Mouse (Mus musculus) lung, postnatal 0 days (tissue): ENCODE measurements around the gene Ethe1. TPM values are rescaled to one million over a fixed set of nuclear protein-coding genes. Genes with fewer than 3 reads are reported as not detected.
A peak's percentile ranks its signal among the peaks of the same experiment; 100 is the strongest.

ENCODE experiments used
- ATAC-seq: fragments of 200-750 bp; cut with Nextera tagmentation; 2 replicates; pipeline ENCODE4 v1.8.0; 2017; ENCODE audit warnings: moderate library complexity
- DNase-seq: peaks from one replicate; pipeline ENCODE4 v3.0.0-alpha.2; 2016; ENCODE audit warnings: low spot score
- H3K27ac ChIP-seq: fragments of 300-500 bp; sonication (generic); 2 replicates; pipeline ENCODE4 v1.5.1; 2014; ENCODE audit warnings: antibody characterized with exemption, mild to moderate bottlenecking, low read length, mixed read lengths
- H3K27me3 ChIP-seq: fragments of 300-500 bp; sonication (generic); replicated peaks from 2 replicates; pipeline ENCODE4 v1.6.1; 2014; ENCODE audit warnings: low read length, mixed read lengths; ENCODE audit not compliant: insufficient read depth
- H3K36me3 ChIP-seq: fragments of 300-500 bp; sonication (generic); 2 replicates; pipeline ENCODE4 v1.6.1; 2014; ENCODE audit warnings: low read length, mixed read lengths; ENCODE audit not compliant: insufficient read depth
- H3K4me1 ChIP-seq: fragments of 300-500 bp; sonication (generic); 2 replicates; pipeline ENCODE4 v1.6.1; 2014; ENCODE audit warnings: antibody characterized with exemption, low read depth, low read length, mixed read lengths; ENCODE audit not compliant: insufficient read depth
- H3K4me2 ChIP-seq: fragments of 300-500 bp; sonication (generic); replicated peaks from 2 replicates; pipeline ENCODE4 v1.6.1; 2014; ENCODE audit warnings: low read depth, mild to moderate bottlenecking, low read length, moderate library complexity, mixed read lengths
- H3K4me3 ChIP-seq: fragments of 300-500 bp; sonication (generic); 2 replicates; pipeline ENCODE4 v1.5.1; 2014; ENCODE audit warnings: low read depth, low read length
- H3K9ac ChIP-seq: fragments of 300-500 bp; sonication (generic); replicated peaks from 2 replicates; pipeline ENCODE4 v1.6.1; 2014; ENCODE audit warnings: low read depth, mild to moderate bottlenecking
- H3K9me3 ChIP-seq: fragments of 300-500 bp; sonication (generic); 2 replicates; pipeline ENCODE4 v1.6.1; 2016; ENCODE audit warnings: low read length, mixed read lengths
- CTCF ChIP-seq: IDR thresholded peaks from 2 replicates; pipeline ENCODE4 v1.5.1; 2016; ENCODE audit warnings: antibody characterized with exemption, mild to moderate bottlenecking
- EP300 ChIP-seq: IDR thresholded peaks from 2 replicates; pipeline ENCODE4 v1.6.1; 2016; ENCODE audit warnings: antibody characterized with exemption, mild to moderate bottlenecking, control low read depth
- WGBS: fragments of 180-500 bp; shearing (Covaris S2); extraction: QIAGEN DNeasy Blood & Tissue Kit; methylation state at CpG from one replicate; pipeline ENCODE4 v1.1.7; 2014; 5-methylcytosine and 5-hydroxymethylcytosine counted together
- polyA plus RNA-seq: library from polyadenylated mRNA; unstranded; fragments of >200 nt; fragmentation: Nextera tagmentation; extraction: Ambion mirVana; gene quantifications from 2 replicates; pipeline ENCODE4 v1.2.1, GENCODE M21; 2015

The Ethe1 gene
- polyA plus RNA-seq = 13.4 and 14.5 TPM in 2 replicates

DNA sequence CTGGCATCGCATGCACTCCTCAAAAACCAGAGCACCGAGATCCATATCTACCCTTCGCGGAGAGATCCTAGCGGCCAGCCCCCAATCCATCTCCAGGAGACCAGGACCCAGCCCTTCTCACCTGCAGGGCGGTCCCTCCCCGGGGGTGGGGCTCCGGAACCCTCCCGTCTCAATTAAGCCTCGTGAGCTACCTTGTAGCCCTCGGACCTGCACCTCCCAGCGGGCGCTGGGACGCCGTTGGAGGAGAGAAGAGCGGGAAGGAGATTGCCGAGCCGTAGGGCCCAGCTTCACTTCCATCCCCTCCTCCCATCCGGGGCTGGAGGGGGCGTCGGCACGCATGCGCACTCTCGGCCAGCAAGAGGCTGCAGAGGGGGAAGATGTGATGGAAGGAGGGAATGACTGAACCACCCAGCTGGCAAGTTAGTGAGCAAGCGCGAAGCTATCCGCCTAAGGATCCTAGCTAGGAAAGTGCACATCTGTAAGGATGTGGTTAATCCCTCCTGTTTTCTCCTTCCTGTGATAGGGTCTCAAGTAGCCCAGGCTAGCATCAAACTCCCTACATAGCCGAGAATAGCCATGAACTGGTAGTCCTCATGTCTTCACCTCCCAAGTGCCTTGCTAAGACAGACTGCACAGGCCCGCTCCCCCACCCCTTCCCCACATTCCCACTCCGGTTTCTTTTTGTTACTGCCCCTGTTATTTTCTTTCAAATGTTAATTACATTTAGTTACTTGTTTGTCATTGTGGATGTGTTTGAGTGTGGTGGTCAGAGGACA, at the start of gene Ethe1, which contains the start of gene Zfp575:
Gene Ethe1 (plus strand): TSS at position 214 of the 776 bp plus-strand sequence.
Gene Zfp575 (minus strand): TSS at position 312 of the 776 bp plus-strand sequence.
- TF ChIP-seq CTCF = no peak
- ATAC-seq = peak; percentile 52
- H3K4me3 ChIP-seq = peak within 1 kb of the TSS; percentile 27
- no peaks in the 10 kb centered on the region for H3K4me1 ChIP-seq
- DNase-seq = peak; percentile 46
- no peaks in the 10 kb centered on the region for H3K9me3 ChIP-seq
- 9% methylated on average over 24 of the region's 30 CpGs for WGBS
- no peaks in the 10 kb centered on the region for H3K36me3 ChIP-seq
- 0 out of 2 replicates have a peak, but pooled peaks cover 9% of the 10 kb centered on the region for H3K27me3 ChIP-seq
- 0 out of 2 replicates have a peak within 1 kb of the TSS, but pooled peaks have one; percentile 16 for H3K9ac ChIP-seq
- H3K4me2 ChIP-seq = peak within 1 kb of the TSS; percentile 60
- no peak within 1 kb of the TSS for H3K27ac ChIP-seq

DNA sequence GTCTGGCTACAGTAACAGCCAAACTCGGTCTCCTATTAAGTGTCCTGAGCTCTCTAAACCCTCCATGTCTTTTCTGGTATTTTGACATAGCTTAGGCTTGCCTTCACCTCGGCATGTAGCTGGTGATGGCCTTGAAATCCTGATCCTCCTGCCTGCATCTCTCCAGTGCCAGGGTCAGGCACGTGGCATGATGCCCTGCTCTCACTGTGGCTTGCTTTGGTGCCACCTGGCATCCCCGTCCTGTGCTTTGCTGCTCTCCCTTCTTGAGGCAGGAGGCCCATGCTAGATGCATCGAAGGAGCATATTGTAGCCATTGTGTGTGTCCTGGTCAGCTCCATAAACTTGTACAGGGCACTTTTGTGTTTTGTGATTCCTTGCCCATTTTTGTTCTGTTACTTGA, 49.8 kb upstream of the Ethe1 start:
- no peak overlapping the region for H3K9ac ChIP-seq
- H3K27me3 ChIP-seq = no peaks in the 10 kb centered on the region
- H3K9me3 ChIP-seq = no peaks in the 10 kb centered on the region
- TF ChIP-seq EP300 (no peak), CTCF (no peak)
- no peak overlapping the region for H3K4me2 ChIP-seq
- peaks cover 8% of the 10 kb centered on the region; the same call in 1 of the 2 replicates for H3K36me3 ChIP-seq
- ATAC-seq = no peak
- no peak for DNase-seq
- H3K27ac ChIP-seq = no peak overlapping the region
- 72% methylated on average over 5 of the region's 5 CpGs for WGBS
- no peaks in the 10 kb centered on the region for H3K4me1 ChIP-seq
- no peak overlapping the region for H3K4me3 ChIP-seq

DNA sequence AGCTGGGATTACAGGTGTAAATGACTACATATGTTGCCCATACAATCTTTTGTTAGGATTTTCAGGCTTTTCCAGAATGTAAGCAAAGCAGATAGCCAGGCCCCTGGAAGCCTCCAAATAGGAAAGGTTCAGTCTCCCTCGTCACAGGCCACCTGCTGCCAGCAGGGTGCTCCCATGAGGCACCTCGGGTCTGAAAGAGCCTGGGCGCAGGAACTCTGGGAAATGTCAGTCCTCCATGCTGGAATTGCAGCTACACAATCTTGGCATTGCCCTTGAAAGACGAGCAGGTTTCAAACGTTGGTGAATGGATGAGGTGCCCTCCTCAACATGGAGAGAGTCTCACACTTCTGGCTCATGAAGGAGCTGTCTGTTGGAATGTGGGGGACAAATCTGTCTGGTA, 49.2 kb upstream of the Ethe1 start:
- Histone ChIP-seq H3K9ac (no peak overlapping the region), H3K27ac (no peak overlapping the region), H3K4me2 (no peak overlapping the region), H3K4me3 (no peak overlapping the region), H3K4me1 (no peaks in the 10 kb centered on the region), H3K27me3 (no peaks in the 10 kb centered on the region), H3K36me3 (peaks cover 8% of the 10 kb centered on the region; the same call in 1 of the 2 replicates), H3K9me3 (no peaks in the 10 kb centered on the region)
- no peak for ATAC-seq
- 36% methylated on average over 5 of the region's 5 CpGs for WGBS
- no peak for TF ChIP-seq EP300
- peak; percentile 20; the same call in 1 of the 2 replicates for TF ChIP-seq CTCF
- DNase-seq = no peak

DNA sequence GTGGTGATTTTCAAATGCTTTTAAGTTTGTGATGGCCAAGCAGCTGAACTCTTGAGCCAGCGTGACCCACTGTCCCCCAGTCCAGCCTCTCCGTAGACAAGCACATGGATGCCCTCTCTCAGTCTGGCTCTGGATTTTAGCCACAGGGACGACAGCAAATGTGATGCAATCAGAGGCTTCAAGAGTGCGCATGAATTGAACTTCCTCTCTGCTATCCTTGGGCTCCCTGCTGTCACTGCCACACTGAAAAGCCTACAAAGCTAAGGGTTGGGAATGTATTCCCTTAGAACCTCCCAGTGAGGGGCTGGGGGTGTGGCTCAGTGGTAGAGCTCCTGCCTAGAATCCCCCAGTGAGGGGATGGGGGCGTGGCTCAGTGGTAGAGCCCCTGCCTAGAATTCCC, 48.6 kb upstream of the Ethe1 start:
- H3K4me1 ChIP-seq = no peaks in the 10 kb centered on the region
- H3K27me3 ChIP-seq = no peaks in the 10 kb centered on the region
- H3K4me3 ChIP-seq = no peak overlapping the region
- H3K9me3 ChIP-seq = no peaks in the 10 kb centered on the region
- DNase-seq (no peak), ATAC-seq (no peak)
- H3K36me3 ChIP-seq = peaks cover 7% of the 10 kb centered on the region; the same call in 1 of the 2 replicates
- no peak for TF ChIP-seq EP300
- no peak for TF ChIP-seq CTCF
- no peak overlapping the region for H3K9ac ChIP-seq
- 80% methylated on average over 5 of the region's 5 CpGs for WGBS
- no peak overlapping the region for H3K27ac ChIP-seq
- no peak overlapping the region for H3K4me2 ChIP-seq

- no peaks in the 10 kb centered on the region; the same call in 1 of the 2 replicates for H3K36me3 ChIP-seq
- no peaks in the 10 kb centered on the region for H3K4me1 ChIP-seq
- TF ChIP-seq EP300 (no peak), CTCF (no peak)
- H3K27me3 ChIP-seq = no peaks in the 10 kb centered on the region
- no peak overlapping the region for H3K4me2 ChIP-seq
- WGBS = 79% methylated on average over 4 of the region's 4 CpGs
- no peak overlapping the region for H3K4me3 ChIP-seq
- no peak overlapping the region for H3K9ac ChIP-seq
- H3K27ac ChIP-seq = no peak overlapping the region
- ATAC-seq (peak; percentile 6; the same call in 1 of the 2 replicates), DNase-seq (no peak)
- H3K9me3 ChIP-seq = no peaks in the 10 kb centered on the region
These were observed 47.7 kb upstream of the Ethe1 start for GRCm38 (mm10) chr7:24539686-24540085.

DNA sequence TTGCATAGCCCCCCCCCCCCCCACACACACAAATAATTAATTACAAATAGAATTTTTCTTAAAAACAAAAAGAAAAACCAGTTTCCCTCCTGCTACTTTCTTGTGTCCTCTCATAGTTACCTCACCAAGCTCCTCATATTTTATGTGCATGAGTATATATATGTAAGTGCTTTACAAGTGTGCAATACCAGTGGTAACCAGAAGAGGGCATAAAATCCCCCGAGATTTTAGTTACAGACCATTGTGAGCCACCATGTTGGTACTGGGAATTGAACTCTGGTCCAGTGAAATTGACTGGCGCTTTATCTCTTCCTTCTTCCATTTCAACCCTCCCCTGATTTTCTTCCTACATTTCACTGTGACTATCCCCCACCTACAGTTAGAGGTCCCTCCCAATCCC, 42.8 kb upstream of the Ethe1 start:
- 83% methylated on average over 2 of the region's 2 CpGs for WGBS
- ATAC-seq = no peak
- no peak overlapping the region for H3K9ac ChIP-seq
- no peaks in the 10 kb centered on the region for H3K9me3 ChIP-seq
- no peak for TF ChIP-seq EP300
- peak; percentile 24 for TF ChIP-seq CTCF
- no peak overlapping the region for H3K4me3 ChIP-seq
- H3K36me3 ChIP-seq = no peaks in the 10 kb centered on the region
- no peak overlapping the region for H3K4me2 ChIP-seq
- no peak overlapping the region for H3K27ac ChIP-seq
- H3K4me1 ChIP-seq = no peaks in the 10 kb centered on the region; the same call in 1 of the 2 replicates
- no peak for DNase-seq
- no peaks in the 10 kb centered on the region for H3K27me3 ChIP-seq
